Comparison of ENCODE assay signal across 18 mouse cellular contexts in the genomic region with DNA sequence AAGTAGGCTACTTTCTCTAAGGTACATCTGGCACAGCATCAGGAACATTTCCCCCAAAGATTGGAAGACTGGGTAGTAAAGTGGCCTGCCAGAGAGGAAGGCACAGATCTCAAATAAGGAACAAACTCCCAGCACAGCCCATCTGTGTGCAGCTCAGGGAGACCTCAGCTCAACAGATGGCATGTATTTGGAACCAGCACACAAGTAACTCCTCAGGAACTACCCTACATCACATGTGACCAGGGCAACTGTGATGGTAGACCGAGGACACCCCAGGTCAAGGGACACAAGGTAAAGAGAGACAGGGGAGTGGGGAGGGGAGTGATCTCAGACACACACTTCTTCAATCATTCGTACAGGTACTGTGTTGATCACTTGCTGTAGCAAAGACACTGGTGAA.
"Had no signal": no experiment of that assay in that cellular context is flagged by ENCODE, and none has a peak within 500 bp of the region (broad histone marks: within the 10 kb centered on the region; RNA-seq: fewer than 3 reads in every experiment).

No protein-coding gene starts in this region.

- H3K9me3 ChIP-seq: midbrain, embryonic 13.5 days; neural tube, embryonic 13.5 days; stomach, embryonic 15.5 days had no signal

- H3K36me3 ChIP-seq: midbrain, embryonic 13.5 days; neural tube, embryonic 13.5 days; stomach, embryonic 15.5 days had no signal

- DNase-seq: kidney, postnatal 14 days; kidney, postnatal 4 days; layer of hippocampus, postnatal 36 days; liver, postnatal 0 days; lung, embryonic 14.5 days; retina, postnatal 1 day; right cerebral cortex, postnatal 25 days; spleen, adult 18-20 months; thymus, postnatal 25 days had no signal

- H3K4me3 ChIP-seq: left cerebral cortex, adult 2 months; midbrain, embryonic 13.5 days; myocyte; neural tube, embryonic 13.5 days; stomach, embryonic 15.5 days had no signal

- H3K27ac ChIP-seq: left cerebral cortex, adult 2 months; liver, embryonic 14.5 days; macrophage; midbrain, embryonic 13.5 days; neural tube, embryonic 13.5 days; stomach, embryonic 15.5 days had no signal

- H3K4me2 ChIP-seq: lung, embryonic 14.5 days; midbrain, embryonic 13.5 days; neural tube, embryonic 13.5 days; stomach, embryonic 15.5 days had no signal

- H3K9ac ChIP-seq: liver, embryonic 14.5 days; liver, postnatal 0 days; lung, embryonic 14.5 days; midbrain, embryonic 13.5 days; neural tube, embryonic 13.5 days; stomach, embryonic 15.5 days had no signal

- ATAC-seq: liver, postnatal 0 days; lung, postnatal 0 days; midbrain, embryonic 13.5 days; midbrain, embryonic 16.5 days had no signal
